Mouse (Mus musculus): ENCODE data around the gene Ncoa6.

DNA sequence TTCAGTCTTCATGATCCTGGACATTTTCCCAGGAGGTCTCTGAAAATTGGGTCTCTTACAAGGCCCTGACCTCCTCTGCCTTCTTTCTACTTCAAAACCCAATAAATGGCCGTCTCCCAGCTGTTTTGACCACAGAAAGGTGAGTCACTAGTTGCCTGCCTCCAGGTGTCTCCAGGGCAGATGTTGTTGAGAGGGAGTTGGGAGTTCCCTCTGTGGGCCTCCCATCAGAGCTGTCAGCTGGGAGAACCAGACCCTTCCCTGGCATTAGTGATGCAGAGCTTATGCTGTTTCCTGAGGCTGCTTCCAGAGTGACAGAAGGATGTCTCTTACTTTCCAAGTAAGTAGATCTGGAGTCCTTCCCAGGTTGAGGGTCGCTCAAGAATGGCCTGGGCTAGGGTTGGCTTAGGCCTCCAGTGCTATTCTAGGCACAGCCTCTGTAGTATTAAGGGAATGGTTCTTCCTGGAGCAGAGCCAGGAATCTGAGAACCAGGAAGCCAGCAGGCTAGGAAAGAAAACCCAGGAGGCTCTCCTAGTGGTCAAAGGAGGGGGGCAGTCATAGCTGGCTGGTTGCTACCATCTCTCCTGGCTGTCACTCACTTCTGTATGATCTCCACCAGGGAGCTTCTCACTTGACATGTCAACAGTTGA, 90.8 kb downstream of the Ncoa6 start:
- TF ChIP-seq HCFC1 (IDR thresholded peaks at IDR 0.05; ENCODE audit: borderline replicate concordance, insufficient read depth, low read length), result no peak
- TF ChIP-seq MAFK (IDR thresholded peaks at IDR 0.05; ENCODE audit: insufficient read depth, low read depth, low read length), result no peak
- TF ChIP-seq ZNF384 (IDR thresholded peaks at IDR 0.05; ENCODE audit: low read depth, low read length), result no peak
